Mouse (Mus musculus) liver, embryonic 14.5 days (tissue): ENCODE results near the gene Sult1b1. TPM values are rescaled to one million over a fixed set of nuclear protein-coding genes. Genes with fewer than 3 reads are reported as not detected.

Experiments
- ATAC-seq: fragments of 200-750 bp; cut with Nextera tagmentation; 2 replicates; pipeline ENCODE4 v1.8.0; 2017; ENCODE audit warnings: moderate number of reproducible peaks, mild to moderate bottlenecking, moderate library complexity; ENCODE audit not compliant: insufficient read depth
- DNase-seq, 3 experiments: peaks; one replicate each; pipeline ENCODE4 v3.0.0-alpha.2; 2012 to 2013; ENCODE audit warnings: low read depth in 3 of 3, low spot score in 3 of 3
- H3K27ac ChIP-seq: fragments of 300-500 bp; sonication (generic); 2 replicates; pipeline ENCODE4 v1.5.1; 2014; ENCODE audit warnings: moderate library complexity, mild to moderate bottlenecking, control low read depth, inconsistent platforms
- H3K27me3 ChIP-seq: fragments of 300-500 bp; sonication (generic); 2 replicates; pipeline ENCODE4 v1.6.1; 2014; ENCODE audit warnings: mild to moderate bottlenecking, low read length, moderate library complexity; ENCODE audit not compliant: control insufficient read depth, insufficient read depth
- H3K36me3 ChIP-seq: fragments of 300-500 bp; sonication (generic); replicated peaks from 2 replicates; pipeline ENCODE4 v1.6.1; 2014; ENCODE audit warnings: low read depth; ENCODE audit not compliant: control insufficient read depth, insufficient read depth
- H3K4me1 ChIP-seq, 2 experiments: fragments of 200-500 bp in 1 of 2; fragments of 300-500 bp in 1 of 2; sonication (generic) in 1 of 2; replicated peaks; 2 replicates each; pipeline ENCODE4 v1.6.1; 2012 to 2014; ENCODE audit warnings: antibody characterized with exemption in 1 of 2, inconsistent platforms in 1 of 2, low read length in 1 of 2; ENCODE audit not compliant: control insufficient read depth in 2 of 2, insufficient read depth in 2 of 2
- H3K4me2 ChIP-seq: fragments of 300-500 bp; sonication (generic); 2 replicates; pipeline ENCODE4 v1.6.1; 2014; ENCODE audit warnings: low read depth, mild to moderate bottlenecking, control low read depth, moderate library complexity
- H3K4me3 ChIP-seq, 2 experiments: fragments of 200-500 bp in 1 of 2; fragments of 300-500 bp in 1 of 2; sonication (generic) in 1 of 2; 2 replicates each; pipeline ENCODE4 v1.5.1; 2012 to 2014; ENCODE audit warnings: low read depth in 2 of 2, low read length in 2 of 2, mild to moderate bottlenecking in 2 of 2, control low read depth in 1 of 2, inconsistent platforms in 1 of 2, moderate library complexity in 1 of 2; ENCODE audit not compliant: insufficient read depth in 1 of 2
- H3K9ac ChIP-seq: fragments of 300-500 bp; sonication (generic); replicated peaks from 2 replicates; pipeline ENCODE4 v1.6.1; 2014; ENCODE audit warnings: mild to moderate bottlenecking, control low read depth, moderate library complexity
- H3K9me3 ChIP-seq: fragments of 300-500 bp; sonication (generic); 2 replicates; pipeline ENCODE4 v1.6.1; 2016; ENCODE audit warnings: low read length, mixed read lengths; ENCODE audit not compliant: control insufficient read depth
- CTCF ChIP-seq: IDR thresholded peaks from 2 replicates; pipeline ENCODE4 v1.5.1; 2016; ENCODE audit warnings: antibody characterized with exemption, low read depth, control low read depth
- EP300 ChIP-seq: IDR thresholded peaks from 2 replicates; pipeline ENCODE4 v1.6.1; 2016; ENCODE audit warnings: antibody characterized with exemption, low read depth
- WGBS: fragments of 180-500 bp; shearing (Covaris S2); extraction: QIAGEN DNeasy Blood & Tissue Kit; methylation state at CpG from one replicate; pipeline ENCODE4 v1.1.7; 2014; ENCODE audit not compliant: insufficient replicate concordance; 5-methylcytosine and 5-hydroxymethylcytosine counted together
- polyA plus RNA-seq, 2 experiments: library from polyadenylated mRNA; depleted of rRNA in 1 of 2; stranded (reverse) in 1 of 2; unstranded in 1 of 2; fragments of >200 nt; fragmentation: Nextera tagmentation in 1 of 2; extraction: Ambion mirVana in 1 of 2; gene quantifications; 2 replicates each; pipeline versions ENCODE4 v1.2.1 to v1.2.3; 2012 to 2014

Sult1b1 gene
- polyA plus RNA-seq, 2 experiments = 0.45 to 0.96 TPM

DNA sequence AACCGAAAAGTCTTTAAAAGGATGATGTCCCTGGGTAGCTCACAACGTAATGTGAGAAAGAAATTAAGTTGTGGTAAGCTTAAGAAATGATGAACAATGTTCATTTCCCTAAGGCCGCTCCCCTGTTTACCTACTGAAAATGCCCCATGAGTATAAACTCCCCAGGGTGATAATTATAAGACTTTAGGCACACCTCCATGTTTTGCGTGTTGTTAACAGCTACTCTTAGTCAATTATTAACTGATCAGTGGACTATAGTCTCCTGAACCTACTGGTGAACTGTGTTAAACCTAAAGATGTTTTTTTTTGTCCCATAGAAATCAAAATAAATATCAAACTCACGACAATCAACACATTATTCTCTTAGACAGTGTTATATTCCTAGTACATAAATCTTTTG, 30.9 kb upstream of the Sult1b1 start, which contains the start of gene Sult1d1:
TSS of gene Sult1d1 (minus strand) at position 183 of the 400 bp plus-strand sequence.
- WGBS = 55% methylated on average over 5 of the region's 5 CpGs
- ATAC-seq = no peak
- no peaks in the 10 kb centered on the region for H3K4me1 ChIP-seq
- DNase-seq = peak in 1 of 3 experiments; percentile 9
- no peak within 1 kb of the TSS for H3K27ac ChIP-seq
- H3K4me2 ChIP-seq = no peak within 1 kb of the TSS
- H3K9ac ChIP-seq = no peak within 1 kb of the TSS
- no peak within 1 kb of the TSS for H3K4me3 ChIP-seq
- TF ChIP-seq CTCF (no peak), EP300 (no peak)
- no peaks in the 10 kb centered on the region for H3K27me3 ChIP-seq
- H3K9me3 ChIP-seq = no peaks in the 10 kb centered on the region
- H3K36me3 ChIP-seq = no peaks in the 10 kb centered on the region

DNA sequence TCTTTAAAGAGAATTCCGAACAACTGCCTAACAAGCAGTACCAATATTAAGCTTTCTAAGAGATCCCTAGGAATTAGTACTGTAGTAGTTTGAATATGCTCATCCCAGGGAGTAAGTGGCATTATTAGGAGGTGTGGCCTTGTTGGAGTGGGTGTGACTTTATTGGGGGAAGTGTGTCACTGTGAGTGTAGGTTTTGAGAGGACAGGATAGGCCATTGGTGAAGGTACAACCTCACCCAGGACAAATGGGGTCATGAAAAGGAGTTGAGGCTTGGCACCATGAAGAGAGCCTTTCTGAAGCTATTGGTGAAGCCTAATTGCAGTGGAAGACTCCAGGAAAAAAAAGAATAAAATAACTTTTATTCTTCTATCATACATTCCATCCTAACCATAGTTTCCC, 29.3 kb upstream of the Sult1b1 start:
- ATAC-seq = no peak
- Histone ChIP-seq H3K36me3 (no peaks in the 10 kb centered on the region), H3K4me2 (no peak overlapping the region), H3K27me3 (no peaks in the 10 kb centered on the region), H3K4me3 (no peak overlapping the region), H3K27ac (no peak overlapping the region), H3K9me3 (no peaks in the 10 kb centered on the region), H3K4me1 (no peaks in the 10 kb centered on the region), H3K9ac (no peak overlapping the region)
- TF ChIP-seq CTCF (no peak), EP300 (no peak)
- WGBS = 53% methylated on average over 1 of the region's 1 CpGs
- DNase-seq = no peak

DNA sequence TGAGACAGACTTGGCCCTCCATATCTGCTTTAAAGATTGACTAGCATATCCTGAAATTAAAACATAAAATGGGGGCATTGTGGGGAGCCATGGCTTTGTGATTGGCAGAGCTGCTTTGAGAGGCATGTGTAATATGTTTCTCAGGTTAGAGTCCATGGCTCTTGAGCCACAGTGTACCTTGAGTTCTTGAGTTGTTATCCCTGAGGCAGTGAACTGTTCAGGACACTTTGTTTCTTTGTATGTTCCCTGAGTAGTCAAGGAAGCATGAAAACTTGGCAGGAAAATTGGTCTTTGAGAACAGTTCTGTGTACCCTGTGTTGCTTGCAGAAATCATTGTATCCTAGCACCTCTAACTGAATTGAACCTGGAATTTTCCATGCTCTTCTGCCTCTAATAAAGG, 25.0 kb upstream of the Sult1b1 start:
- no peak for TF ChIP-seq EP300
- no peak for TF ChIP-seq CTCF
- ATAC-seq (no peak), DNase-seq (no peak)
- H3K27me3 ChIP-seq = no peaks in the 10 kb centered on the region
- no peak overlapping the region for H3K9ac ChIP-seq
- no peak overlapping the region for H3K27ac ChIP-seq
- no peak overlapping the region for H3K4me2 ChIP-seq
- no peak overlapping the region for H3K4me3 ChIP-seq
- no peaks in the 10 kb centered on the region for H3K36me3 ChIP-seq
- H3K9me3 ChIP-seq = no peaks in the 10 kb centered on the region
- no peaks in the 10 kb centered on the region for H3K4me1 ChIP-seq

DNA sequence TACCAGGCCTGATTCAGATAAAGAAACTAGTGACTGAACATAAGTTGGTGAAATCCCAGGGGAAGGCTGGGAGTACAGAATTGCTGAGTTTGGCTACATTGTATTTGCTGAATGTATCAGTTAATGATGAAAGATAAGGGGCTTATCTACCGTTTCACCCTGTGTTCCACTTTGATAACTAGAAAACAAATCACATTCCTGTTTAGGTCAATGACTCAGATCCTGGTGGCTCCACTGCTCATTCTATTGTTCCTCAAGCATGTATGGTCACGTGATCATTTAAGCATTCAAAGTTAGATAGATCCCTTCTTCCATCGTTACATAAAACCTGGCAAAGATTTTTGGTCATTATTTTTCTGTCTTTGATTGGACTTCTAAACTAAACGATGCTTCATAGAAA, 24.5 kb upstream of the Sult1b1 start:
- DNase-seq = no peak
- H3K9ac ChIP-seq = no peak overlapping the region
- no peak overlapping the region for H3K4me3 ChIP-seq
- H3K36me3 ChIP-seq = no peaks in the 10 kb centered on the region
- no peaks in the 10 kb centered on the region for H3K9me3 ChIP-seq
- ATAC-seq = no peak
- no peaks in the 10 kb centered on the region for H3K4me1 ChIP-seq
- no peaks in the 10 kb centered on the region for H3K27me3 ChIP-seq
- WGBS = 40% methylated on average over 4 of the region's 4 CpGs
- H3K27ac ChIP-seq = no peak overlapping the region
- TF ChIP-seq CTCF (no peak), EP300 (no peak)
- H3K4me2 ChIP-seq = no peak overlapping the region

DNA sequence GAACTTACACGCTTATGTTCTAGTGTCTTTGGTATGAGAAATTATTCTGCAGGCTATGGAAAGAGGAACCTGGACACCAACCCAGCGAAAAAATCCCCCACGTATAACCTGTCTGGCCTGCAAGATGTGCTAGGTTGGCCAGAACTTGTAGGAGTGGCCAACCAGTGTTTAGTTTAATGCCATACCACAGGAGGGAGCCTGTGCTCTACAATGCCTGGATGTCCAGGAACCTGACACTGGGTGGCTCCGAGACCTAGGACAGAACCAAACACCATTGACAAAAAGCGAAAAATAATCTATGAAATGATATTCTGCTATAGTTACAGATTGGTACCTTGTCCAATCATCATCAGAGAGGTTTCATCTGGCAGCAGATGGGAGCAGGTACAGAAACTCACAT, 22.1 kb upstream of the Sult1b1 start:
- H3K9me3 ChIP-seq = no peaks in the 10 kb centered on the region
- 49% methylated on average over 5 of the region's 5 CpGs for WGBS
- no peak overlapping the region for H3K4me2 ChIP-seq
- no peak overlapping the region for H3K4me3 ChIP-seq
- TF ChIP-seq CTCF = no peak
- TF ChIP-seq EP300 = no peak
- no peak overlapping the region for H3K9ac ChIP-seq
- H3K4me1 ChIP-seq = no peaks in the 10 kb centered on the region
- DNase-seq (no peak), ATAC-seq (no peak)
- H3K36me3 ChIP-seq = no peaks in the 10 kb centered on the region
- H3K27ac ChIP-seq = no peak overlapping the region
- no peaks in the 10 kb centered on the region for H3K27me3 ChIP-seq
